Mouse (Mus musculus) hindbrain, embryonic 16.5 days (tissue): ENCODE measurements around the gene Samsn1. TPM values are rescaled to one million over a fixed set of nuclear protein-coding genes. Genes with fewer than 3 reads are reported as not detected.

ENCODE experiments used
- ATAC-seq: fragments of 200-750 bp; cut with Nextera tagmentation; 2 replicates; pipeline ENCODE4 v1.8.0; 2017; ENCODE audit warnings: moderate TSS enrichment, moderate library complexity
- H3K27ac ChIP-seq: fragments of 300-500 bp; sonication (generic); 2 replicates; pipeline ENCODE4 v1.5.1; 2014; ENCODE audit warnings: low read depth, mild to moderate bottlenecking, control low read depth, low read length, moderate library complexity
- H3K27me3 ChIP-seq: fragments of 300-500 bp; sonication (generic); replicated peaks from 2 replicates; pipeline ENCODE4 v1.6.1; 2014; ENCODE audit warnings: low read length; ENCODE audit not compliant: control insufficient read depth, insufficient read depth
- H3K36me3 ChIP-seq: fragments of 300-500 bp; sonication (generic); 2 replicates; pipeline ENCODE4 v1.6.1; 2014; ENCODE audit warnings: mild to moderate bottlenecking, low read length, moderate library complexity, mixed read lengths; ENCODE audit not compliant: control insufficient read depth, insufficient read depth
- H3K4me1 ChIP-seq: fragments of 300-500 bp; sonication (generic); 2 replicates; pipeline ENCODE4 v1.6.1; 2014; ENCODE audit warnings: low read depth, low read length; ENCODE audit not compliant: control insufficient read depth, insufficient read depth
- H3K4me2 ChIP-seq: fragments of 300-500 bp; sonication (generic); 2 replicates; pipeline ENCODE4 v1.6.1; 2014; ENCODE audit warnings: mild to moderate bottlenecking, low read length, control low read depth, moderate library complexity
- H3K4me3 ChIP-seq: fragments of 300-500 bp; sonication (generic); 2 replicates; pipeline ENCODE4 v1.5.1; 2014; ENCODE audit warnings: mild to moderate bottlenecking, low read length, control low read depth, moderate library complexity
- H3K9ac ChIP-seq: fragments of 300-500 bp; sonication (generic); 2 replicates; pipeline ENCODE4 v1.6.1; 2014; ENCODE audit warnings: low read depth, mild to moderate bottlenecking, control low read depth, low read length, moderate library complexity
- H3K9me3 ChIP-seq: fragments of 300-500 bp; sonication (generic); 2 replicates; pipeline ENCODE4 v1.6.1; 2014; ENCODE audit warnings: mild to moderate bottlenecking, low read length, moderate library complexity; ENCODE audit not compliant: control insufficient read depth
- WGBS: fragments of 180-500 bp; shearing (Covaris S2); extraction: QIAGEN DNeasy Blood & Tissue Kit; methylation state at CpG from one replicate; pipeline ENCODE4 v1.1.7; 2014; 5-methylcytosine and 5-hydroxymethylcytosine counted together
- polyA plus RNA-seq: library from polyadenylated mRNA; unstranded; fragments of >200 nt; fragmentation: Nextera tagmentation; extraction: Ambion mirVana; gene quantifications from 2 replicates; pipeline ENCODE4 v1.2.1, GENCODE M21; 2015

Gene Samsn1
- polyA plus RNA-seq, 1 experiment from 2014 or later: 1.6 TPM

DNA sequence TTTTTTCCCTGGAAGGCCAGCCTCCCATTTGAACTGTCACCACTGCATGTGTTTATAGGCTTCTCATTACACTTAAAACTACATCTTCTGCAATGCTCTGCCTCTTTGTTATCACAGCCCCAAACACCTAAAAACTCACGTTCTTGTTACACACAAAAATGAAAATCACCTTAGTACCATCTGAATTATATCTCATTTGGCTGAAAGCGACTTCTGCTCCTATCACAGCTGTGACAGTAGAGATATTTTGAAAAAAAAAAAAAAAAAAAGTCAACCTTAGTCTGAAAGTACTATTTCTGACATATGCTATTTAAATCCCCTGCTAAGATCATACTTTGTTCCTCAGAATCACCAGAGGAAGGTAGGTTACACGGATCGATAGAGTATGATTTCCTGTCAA is 102.8 kb downstream of the Samsn1 start:
- H3K27ac ChIP-seq: no peak overlapping the region
- H3K4me2 ChIP-seq: no peak overlapping the region
- H3K9ac ChIP-seq: no peak overlapping the region
- H3K27me3 ChIP-seq: no peaks in the 10 kb centered on the region
- no peak for ATAC-seq
- H3K4me3 ChIP-seq: no peak overlapping the region
- H3K9me3 ChIP-seq: no peaks in the 10 kb centered on the region
- no peaks in the 10 kb centered on the region for H3K4me1 ChIP-seq
- no peaks in the 10 kb centered on the region for H3K36me3 ChIP-seq
- 88% methylated on average over 4 of the region's 4 CpGs for whole genome bisulfite sequencing

GRCm38 (mm10) chr16:75917712-75918111 is 104.4 kb downstream of the Samsn1 start:
- Histone ChIP-seq H3K9ac (no peak overlapping the region), H3K27me3 (no peaks in the 10 kb centered on the region), H3K9me3 (no peaks in the 10 kb centered on the region), H3K4me2 (no peak overlapping the region), H3K4me1 (no peaks in the 10 kb centered on the region), H3K4me3 (no peak overlapping the region), H3K36me3 (no peaks in the 10 kb centered on the region), H3K27ac (no peak overlapping the region)
- 89% methylated on average over 5 of the region's 5 CpGs for WGBS
- no peak for ATAC-seq

DNA sequence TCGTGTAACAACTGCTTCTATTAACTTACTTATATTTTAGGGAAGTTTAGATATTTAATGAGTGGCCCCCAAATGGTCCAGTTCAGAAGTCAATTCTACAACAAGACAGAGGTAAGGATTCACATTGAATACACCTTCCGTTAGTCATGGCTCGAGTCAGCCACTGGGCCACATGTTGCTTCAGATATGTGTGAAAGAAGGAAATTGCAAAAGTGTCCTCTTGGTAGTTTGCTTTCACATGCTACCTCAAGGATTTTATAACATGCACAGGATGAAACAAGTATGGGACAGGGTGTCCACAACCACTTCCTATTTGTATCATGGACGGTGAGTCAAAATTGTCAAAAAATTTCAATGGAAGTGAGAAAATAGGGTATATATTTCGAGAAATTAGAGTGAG is 110.0 kb downstream of the Samsn1 start:
- no peaks in the 10 kb centered on the region for H3K9me3 ChIP-seq
- no peak for ATAC-seq
- WGBS: 93% methylated on average over 5 of the region's 5 CpGs
- H3K27ac ChIP-seq: no peak overlapping the region
- no peaks in the 10 kb centered on the region for H3K4me1 ChIP-seq
- H3K9ac ChIP-seq: no peak overlapping the region
- H3K4me3 ChIP-seq: no peak overlapping the region
- no peaks in the 10 kb centered on the region for H3K27me3 ChIP-seq
- no peaks in the 10 kb centered on the region for H3K36me3 ChIP-seq
- no peak overlapping the region for H3K4me2 ChIP-seq

GRCm38 (mm10) chr16:75908635-75909494 is 113.2 kb downstream of the Samsn1 start:
- Histone ChIP-seq H3K36me3 (no peaks in the 10 kb centered on the region), H3K4me1 (no peaks in the 10 kb centered on the region), H3K4me2 (no peak overlapping the region), H3K4me3 (no peak overlapping the region), H3K27ac (no peak overlapping the region), H3K27me3 (no peaks in the 10 kb centered on the region), H3K9me3 (no peaks in the 10 kb centered on the region), H3K9ac (no peak overlapping the region)
- 83% methylated on average over 8 of the region's 8 CpGs for WGBS
- ATAC-seq: no peak

DNA sequence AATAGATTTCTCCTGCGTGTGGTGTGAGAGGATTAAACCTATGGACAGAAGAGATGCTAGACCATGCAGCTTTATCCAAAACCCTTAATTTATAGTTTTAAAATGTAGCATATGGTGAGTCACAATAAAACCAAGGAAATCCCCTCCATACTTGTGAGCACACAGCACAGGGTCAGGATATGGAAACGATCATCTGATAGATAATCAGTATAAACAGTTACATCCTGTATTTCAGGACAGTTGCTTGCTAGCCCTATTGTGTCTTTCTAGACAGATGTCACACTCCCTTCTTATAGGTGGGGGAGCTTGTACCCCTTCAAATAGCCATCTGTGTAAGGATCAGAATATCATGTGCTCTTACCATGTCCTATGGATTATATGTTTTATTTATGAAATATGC is 115.3 kb downstream of the Samsn1 start:
- Histone ChIP-seq H3K36me3 (no peaks in the 10 kb centered on the region), H3K4me2 (no peak overlapping the region), H3K4me3 (no peak overlapping the region), H3K9ac (no peak overlapping the region), H3K4me1 (no peaks in the 10 kb centered on the region), H3K27me3 (no peaks in the 10 kb centered on the region), H3K9me3 (no peaks in the 10 kb centered on the region), H3K27ac (no peak overlapping the region)
- 91% methylated on average over 2 of the region's 2 CpGs for WGBS
- no peak for ATAC-seq

DNA sequence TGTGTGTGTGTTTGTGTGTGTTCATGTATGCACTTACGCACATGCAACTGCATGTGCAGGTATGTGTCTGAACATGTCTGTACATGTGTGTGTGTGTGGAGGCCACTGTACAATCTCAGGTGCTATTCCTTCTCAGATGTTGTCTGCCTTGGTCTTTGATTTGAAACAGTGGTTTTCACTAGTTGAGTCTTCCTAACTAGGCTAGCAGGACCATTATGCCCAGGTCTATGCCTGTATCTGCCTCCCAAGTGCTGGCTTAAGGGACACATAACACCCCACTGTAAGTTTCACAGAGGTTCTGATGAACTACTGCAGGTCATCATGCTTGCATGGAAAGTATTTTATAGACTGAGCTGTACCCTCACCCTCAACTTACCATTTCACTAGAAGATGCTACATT is 115.8 kb downstream of the Samsn1 start:
- ATAC-seq: no peak

GRCm38 (mm10) chr16:75905324-75905723 is 116.8 kb downstream of the Samsn1 start:
- no peaks in the 10 kb centered on the region for H3K4me1 ChIP-seq
- H3K4me3 ChIP-seq: no peak overlapping the region
- no peak overlapping the region for H3K9ac ChIP-seq
- no peaks in the 10 kb centered on the region for H3K36me3 ChIP-seq
- H3K27ac ChIP-seq: no peak overlapping the region
- no peaks in the 10 kb centered on the region for H3K9me3 ChIP-seq
- no peak for ATAC-seq
- H3K4me2 ChIP-seq: no peak overlapping the region
- WGBS: 83% methylated on average over 1 of the region's 1 CpGs
- H3K27me3 ChIP-seq: no peaks in the 10 kb centered on the region

More for the DNA sequence above, 115.8 kb downstream of the Samsn1 start:
- no peaks in the 10 kb centered on the region for H3K36me3 ChIP-seq
- H3K9me3 ChIP-seq: no peaks in the 10 kb centered on the region
- 93% methylated on average over 1 of the region's 1 CpGs for WGBS
- H3K27me3 ChIP-seq: no peaks in the 10 kb centered on the region
- no peaks in the 10 kb centered on the region for H3K4me1 ChIP-seq
- no peak overlapping the region for H3K9ac ChIP-seq
- no peak overlapping the region for H3K4me3 ChIP-seq
- H3K4me2 ChIP-seq: no peak overlapping the region
- no peak overlapping the region for H3K27ac ChIP-seq

DNA sequence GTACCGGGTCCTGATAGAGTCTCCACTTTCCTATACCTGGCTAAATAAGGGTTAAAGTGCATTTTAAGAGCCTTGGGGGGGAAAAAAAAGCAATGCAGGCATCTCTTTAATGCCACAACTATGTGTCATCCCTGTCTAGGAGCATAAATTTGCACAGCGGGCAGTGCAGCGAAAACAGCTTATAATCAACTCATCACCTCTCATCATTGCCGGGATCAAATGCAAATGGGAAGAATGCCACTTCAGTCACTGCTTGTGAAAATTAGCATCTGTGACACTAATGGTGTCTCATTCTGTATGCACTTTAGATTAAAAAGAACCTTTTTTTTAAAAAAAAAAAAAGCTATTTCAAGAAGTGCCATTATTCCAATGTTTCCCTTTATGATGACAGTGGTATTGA is 118.0 kb downstream of the Samsn1 start:
- no peaks in the 10 kb centered on the region for H3K4me1 ChIP-seq
- no peak for ATAC-seq
- 65% methylated on average over 4 of the region's 4 CpGs for WGBS
- no peak overlapping the region for H3K27ac ChIP-seq
- H3K4me2 ChIP-seq: no peak overlapping the region
- no peak overlapping the region for H3K4me3 ChIP-seq
- no peaks in the 10 kb centered on the region for H3K36me3 ChIP-seq
- no peaks in the 10 kb centered on the region for H3K9me3 ChIP-seq
- no peak overlapping the region for H3K9ac ChIP-seq
- no peaks in the 10 kb centered on the region for H3K27me3 ChIP-seq

DNA sequence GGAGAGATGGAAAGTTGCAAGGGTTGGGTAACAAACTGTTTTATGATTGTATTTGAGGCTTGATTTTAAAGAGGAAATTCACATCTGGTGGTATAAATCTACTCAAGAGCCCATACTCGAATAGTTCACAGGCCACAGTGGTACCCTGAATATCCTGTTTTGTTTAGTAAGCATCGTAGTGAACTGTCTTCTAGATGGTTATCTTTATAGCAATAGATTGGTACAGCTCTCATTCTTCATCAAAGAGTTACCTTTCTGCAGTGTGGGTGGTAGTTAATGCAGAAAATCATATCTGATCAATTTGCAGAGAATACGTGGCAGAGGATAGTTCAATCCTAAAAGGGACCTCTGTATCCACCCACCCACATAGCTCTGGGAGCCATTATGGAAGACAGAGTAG is 119.1 kb downstream of the Samsn1 start:
- Histone ChIP-seq H3K27ac (no peak overlapping the region), H3K4me2 (no peak overlapping the region), H3K36me3 (no peaks in the 10 kb centered on the region), H3K4me3 (no peak overlapping the region), H3K27me3 (no peaks in the 10 kb centered on the region), H3K9ac (no peak overlapping the region), H3K9me3 (no peaks in the 10 kb centered on the region), H3K4me1 (no peaks in the 10 kb centered on the region)
- WGBS: 91% methylated on average over 3 of the region's 3 CpGs
- no peak for ATAC-seq
